Mouse (Mus musculus) frontal cortex, adult (tissue): ENCODE data around the gene Olfr1129.
A peak's percentile ranks its signal among the peaks of the same experiment; 100 is the strongest.
"Not testable (repeated sequence)": the region's sequence is repeated elsewhere in the genome, so short reads cannot be mapped to it uniquely, and the experiment has no call there.

Experiments used
- ATAC-seq: cut with Nextera tagmentation; 2 replicates; pipeline ENCODE4 v1.9.2; 2017; ENCODE audit warnings: mild to moderate bottlenecking, moderate library complexity, mixed read lengths; ENCODE audit not compliant: low TSS enrichment

Olfr1129 gene

GRCm38 (mm10) chr2:87573602-87574001, at the start of gene Olfr1129:
Gene Olfr1129 (plus strand): TSS chr2:87573902.
- ATAC-seq = not testable (repeated sequence)

- ATAC-seq = peak; percentile 98
Observed at GRCm38 (mm10) chr2:87525899-87526616, 47.6 kb upstream of the Olfr1129 start.

GRCm38 (mm10) chr2:87531496-87531895, 42.2 kb upstream of the Olfr1129 start, which contains the start of gene Olfr153:
Gene Olfr153 (plus strand): TSS chr2:87531796.
- ATAC-seq = no peak

- no peak for ATAC-seq
Observed at GRCm38 (mm10) chr2:87534826-87535225, 38.9 kb upstream of the Olfr1129 start.

- ATAC-seq = no peak
Observed at GRCm38 (mm10) chr2:87545442-87545841, 28.3 kb upstream of the Olfr1129 start, which contains the start of gene Olfr1128. Gene Olfr1128 (minus strand): TSS chr2:87545542.

GRCm38 (mm10) chr2:87605912-87606311, 32.2 kb downstream of the Olfr1129 start, which contains the start of gene Olfr1130:
Gene Olfr1130 (plus strand): TSS chr2:87606212.
- not testable (repeated sequence) for ATAC-seq

- no peak for ATAC-seq
Observed at GRCm38 (mm10) chr2:87626804-87627203, 53.1 kb downstream of the Olfr1129 start, which contains the start of gene Olfr1131. Gene Olfr1131 (plus strand): TSS chr2:87627104.
